Comparison of ENCODE assay signal across 9 mouse cellular contexts in genomic region chr5:23788390-23788830, GRCm38 (mm10). TPM values are rescaled to one million over a fixed set of nuclear protein-coding genes. Genes with fewer than 3 reads are reported as not detected.
A peak's percentile ranks its signal among the peaks of the same experiment; 100 is the strongest.
DNase-seq lines count a peak whose midpoint lies in the region; ATAC-seq and TF ChIP-seq lines count a peak whose summit lies in the region.
"Had no signal": no experiment of that assay in that cellular context is flagged by ENCODE, and none has a peak within 500 bp of the region (broad histone marks: within the 10 kb centered on the region; RNA-seq: fewer than 3 reads in every experiment).

No protein-coding gene starts in this region.

- no peak for ATAC-seq in embryonic facial prominence, embryonic 12.5 days (ENCODE audit: insufficient number of reproducible peaks, insufficient read depth, low FRiP score, low TSS enrichment)
- ATAC-seq in intestine, embryonic 16.5 days: no peak
- no peak for ATAC-seq in neural tube, embryonic 13.5 days (ENCODE audit: low read depth)

- no peaks in the 10 kb centered on the region for H3K27me3 ChIP-seq in embryonic facial prominence, embryonic 12.5 days
- H3K27me3 ChIP-seq in intestine, embryonic 16.5 days (replicated peaks; ENCODE audit: control insufficient read depth, insufficient read depth, low read length): no peaks in the 10 kb centered on the region
- H3K27me3 ChIP-seq in neural tube, embryonic 13.5 days: no peaks in the 10 kb centered on the region

- 48% methylated on average over 3 of the region's 3 CpGs for WGBS in embryonic facial prominence, embryonic 12.5 days
- WGBS in intestine, embryonic 16.5 days: 40% methylated on average over 3 of the region's 3 CpGs
- 47% methylated on average over 3 of the region's 3 CpGs for WGBS in neural tube, embryonic 13.5 days

- no peak overlapping the region for H3K27ac ChIP-seq in left cerebral cortex, adult 2 months
- no peak overlapping the region for H3K27ac ChIP-seq in embryonic facial prominence, embryonic 12.5 days
- no peak overlapping the region; the same call in none of the 2 replicates for H3K27ac ChIP-seq in intestine, embryonic 16.5 days (ENCODE audit: low read length)
- peak overlapping the region; percentile 82; the same call in 1 of the 2 replicates for H3K27ac ChIP-seq in neural tube, embryonic 13.5 days (replicated peaks)

- intact Hi-C loops in left cerebral cortex, adult 2 months (cut with DNase I): no loop called here
- intact Hi-C loops in left cerebral cortex, postnatal 4 days (cut with DNase I): no loop called here

- no peak for DNase-seq in left cerebral cortex, adult 2 months (ENCODE audit: extremely low spot score in 1 of 2, low spot score in 2 of 2)
- DNase-seq in left cerebral cortex, postnatal 4 days: no peak
- no peak for DNase-seq in urinary bladder, postnatal 10 days (ENCODE audit: low spot score)
- no peak for DNase-seq in layer of hippocampus, postnatal 36 days
- DNase-seq in yolk sac, embryonic 10.5 days (ENCODE audit: low spot score): no peak
- DNase-seq: kidney, adult 18-20 months had no signal

- peak overlapping the region; percentile 86 for H3K4me2 ChIP-seq in embryonic facial prominence, embryonic 12.5 days (replicated peaks)
- H3K4me2 ChIP-seq in intestine, embryonic 16.5 days (ENCODE audit: low read depth, low read length): peak overlapping the region; percentile 87
- H3K4me2 ChIP-seq in neural tube, embryonic 13.5 days: peak overlapping the region; percentile 96

- peak overlapping the region; percentile 90 for H3K4me3 ChIP-seq in left cerebral cortex, adult 2 months
- peak overlapping the region; percentile 96 for H3K4me3 ChIP-seq in embryonic facial prominence, embryonic 12.5 days
- H3K4me3 ChIP-seq in intestine, embryonic 16.5 days (ENCODE audit: low read length): peak overlapping the region; percentile 99
- peak overlapping the region; percentile 89 for H3K4me3 ChIP-seq in neural tube, embryonic 13.5 days

- TF ChIP-seq CTCF in left cerebral cortex, adult 2 months (IDR thresholded peaks at IDR 0.05): no peak

- no peaks in the 10 kb centered on the region for H3K9me3 ChIP-seq in embryonic facial prominence, embryonic 12.5 days
- no peaks in the 10 kb centered on the region for H3K9me3 ChIP-seq in intestine, embryonic 16.5 days (ENCODE audit: control insufficient read depth, low read length)
- H3K9me3 ChIP-seq in neural tube, embryonic 13.5 days: no peaks in the 10 kb centered on the region

- peak overlapping the region; percentile 90 for H3K9ac ChIP-seq in embryonic facial prominence, embryonic 12.5 days
- peak overlapping the region; percentile 98 for H3K9ac ChIP-seq in intestine, embryonic 16.5 days (ENCODE audit: low read depth, low read length)
- peak overlapping the region; percentile 90 for H3K9ac ChIP-seq in neural tube, embryonic 13.5 days

- peaks cover 5% of the 10 kb centered on the region; the same call in 1 of the 2 replicates for H3K4me1 ChIP-seq in embryonic facial prominence, embryonic 12.5 days
- H3K4me1 ChIP-seq in intestine, embryonic 16.5 days (ENCODE audit: control insufficient read depth, insufficient read depth, low read length): peaks cover 7% of the 10 kb centered on the region; the same call in 1 of the 2 replicates
- peaks cover 10% of the 10 kb centered on the region for H3K4me1 ChIP-seq in neural tube, embryonic 13.5 days (replicated peaks)

- H3K36me3 ChIP-seq in embryonic facial prominence, embryonic 12.5 days: peaks cover 12% of the 10 kb centered on the region
- H3K36me3 ChIP-seq in intestine, embryonic 16.5 days (ENCODE audit: control insufficient read depth, insufficient read depth, low read length): 0 out of 2 replicates have a peak, but pooled peaks cover 2% of the 10 kb centered on the region
- peaks cover 12% of the 10 kb centered on the region for H3K36me3 ChIP-seq in neural tube, embryonic 13.5 days

RNA-seq across cellular contexts. Expression of gene Rint1, which starts 0.9 kb away (rescaled TPM):
- total RNA-seq in left cerebral cortex, adult 2 months (2021): 10 to 100 TPM; 21.8 to 25.5 TPM
- 10 to 100 TPM; 23.5 to 24.0 TPM for total RNA-seq in left cerebral cortex, postnatal 4 days (2021)
- polyA plus RNA-seq in embryonic facial prominence, embryonic 12.5 days (2016; fragmentation: Nextera tagmentation; extraction: Ambion mirVana): 49.9 and 52.7 TPM in 2 replicates
- 28.0 and 30.5 TPM in 2 replicates for polyA plus RNA-seq in intestine, embryonic 16.5 days (2015; fragmentation: Nextera tagmentation; extraction: Ambion mirVana)
- 33.8 and 37.9 TPM in 2 replicates for polyA plus RNA-seq in neural tube, embryonic 13.5 days (2015; fragmentation: Nextera tagmentation; extraction: Ambion mirVana)
- total RNA-seq in layer of hippocampus, postnatal 36 days (2021): 10 to 100 TPM; 21.8 to 22.7 TPM

RNA-seq across cellular contexts. Expression of gene Pus7, which starts 4.9 kb away (rescaled TPM):
- 10 to 100 TPM; 16.2 to 17.8 TPM for total RNA-seq in left cerebral cortex, adult 2 months (2021)
- total RNA-seq in left cerebral cortex, postnatal 4 days (2021): 10 to 100 TPM; 26.3 to 32.7 TPM
- polyA plus RNA-seq in embryonic facial prominence, embryonic 12.5 days (2016; fragmentation: Nextera tagmentation; extraction: Ambion mirVana): 34.8 and 35.4 TPM in 2 replicates
- 26.7 and 29.6 TPM in 2 replicates for polyA plus RNA-seq in intestine, embryonic 16.5 days (2015; fragmentation: Nextera tagmentation; extraction: Ambion mirVana)
- 18.3 and 20.3 TPM in 2 replicates for polyA plus RNA-seq in neural tube, embryonic 13.5 days (2015; fragmentation: Nextera tagmentation; extraction: Ambion mirVana)
- 10 to 100 TPM; 14.9 to 21.1 TPM for total RNA-seq in layer of hippocampus, postnatal 36 days (2021)

RNA-seq across cellular contexts. Expression of gene Tomm7, which starts 55.6 kb away (rescaled TPM):
- 10 to 100 TPM; 81.1 to 82.1 TPM for total RNA-seq in left cerebral cortex, adult 2 months (2021)
- 10 to 100 TPM; 54.3 to 57.5 TPM for total RNA-seq in left cerebral cortex, postnatal 4 days (2021)
- 111 and 118 TPM in 2 replicates for polyA plus RNA-seq in embryonic facial prominence, embryonic 12.5 days (2016; fragmentation: Nextera tagmentation; extraction: Ambion mirVana)
- polyA plus RNA-seq in intestine, embryonic 16.5 days (2015; fragmentation: Nextera tagmentation; extraction: Ambion mirVana): 119 and 123 TPM in 2 replicates
- 82.3 and 98.8 TPM in 2 replicates for polyA plus RNA-seq in neural tube, embryonic 13.5 days (2015; fragmentation: Nextera tagmentation; extraction: Ambion mirVana)
- total RNA-seq in layer of hippocampus, postnatal 36 days (2021): 10 to 100 TPM; 77.7 to 87.8 TPM
